Mouse (Mus musculus) bone marrow macrophage, adult 2 months (primary cell): ENCODE measurements around the gene Arl10.

Source experiments
- CTCF ChIP-seq: IDR thresholded peaks from 2 replicates; pipeline ENCODE4 v1.5.1; 2012; ENCODE audit warnings: low read depth, mild to moderate bottlenecking, low read length, moderate library complexity
- POLR2A ChIP-seq: IDR thresholded peaks from 2 replicates; pipeline ENCODE4 v1.6.1; 2012; ENCODE audit warnings: mild to moderate bottlenecking, low read depth, low read length, borderline replicate concordance

- TF ChIP-seq CTCF (no peak), POLR2A (no peak)
These were observed 30.6 kb downstream of the Arl10 start for GRCm38 (mm10) chr13:54605426-54605825.
